Mouse (Mus musculus) gastrocnemius, postnatal 10 days (tissue): ENCODE results near the gene Dyrk3. TPM values are rescaled to one million over a fixed set of nuclear protein-coding genes. Genes with fewer than 3 reads are reported as not detected.
A peak's percentile ranks its signal among the peaks of the same experiment; 100 is the strongest.
"Not testable (repeated sequence)": the region's sequence is repeated elsewhere in the genome, so short reads cannot be mapped to it uniquely, and the experiment has no call there.

Experiments used
- DNase-seq: peaks from one replicate; pipeline ENCODE4 v3.0.0; 2021; ENCODE audit warnings: mixed read lengths
- long read RNA-seq, 2 experiments: library from polyadenylated mRNA; stranded (forward); transcript quantifications; one replicate each; pipeline ENCODE4 v2.0.0; 2021
- total RNA-seq, 2 experiments: library from RNA; stranded (reverse); gene quantifications; 2 replicates each; pipeline ENCODE4 v1.2.3; 2021

Gene Dyrk3
- under 1 TPM; 0.12 to 0.14 TPM for total RNA-seq
- long read RNA-seq, experiment 1, partial matches to known transcripts = 0 of 2 reads
- long read RNA-seq, experiment 1, other reads (novel, unspliced or antisense) = 0 of 2 reads
- long read RNA-seq, experiment 2 = 0 reads

GRCm38 (mm10) chr1:131138191-131139016 lies at the start of gene Dyrk3:
TSS of gene Dyrk3 (minus strand) at chr1:131138340.
- peak; percentile 88 for DNase-seq

- no peak for DNase-seq
These were observed 49.7 kb upstream of the Dyrk3 start for GRCm38 (mm10) chr1:131187856-131188255.

GRCm38 (mm10) chr1:131186995-131187394 lies 48.9 kb upstream of the Dyrk3 start:
- no peak for DNase-seq

- no peak for DNase-seq
These were observed 47.8 kb upstream of the Dyrk3 start for GRCm38 (mm10) chr1:131185821-131186506.

- no peak for DNase-seq
These were observed 47.0 kb upstream of the Dyrk3 start for GRCm38 (mm10) chr1:131184956-131185660.

- DNase-seq = peak; percentile 22
These were observed 46.3 kb upstream of the Dyrk3 start for GRCm38 (mm10) chr1:131184253-131184955.

GRCm38 (mm10) chr1:131183201-131183600 lies 45.1 kb upstream of the Dyrk3 start:
- DNase-seq = no peak

- DNase-seq = peak; percentile 83
These were observed 43.7 kb upstream of the Dyrk3 start for GRCm38 (mm10) chr1:131181642-131182527.

GRCm38 (mm10) chr1:131180386-131180785 lies 42.2 kb upstream of the Dyrk3 start:
- DNase-seq = no peak

GRCm38 (mm10) chr1:131178083-131178482 lies 39.9 kb upstream of the Dyrk3 start:
- DNase-seq = no peak

- DNase-seq = no peak
These were observed 39.1 kb upstream of the Dyrk3 start for GRCm38 (mm10) chr1:131177249-131177648.

- no peak for DNase-seq
These were observed 37.7 kb upstream of the Dyrk3 start for GRCm38 (mm10) chr1:131175819-131176218.

- no peak for DNase-seq
These were observed 37.0 kb upstream of the Dyrk3 start for GRCm38 (mm10) chr1:131175189-131175588.

GRCm38 (mm10) chr1:131174299-131174861 lies 36.2 kb upstream of the Dyrk3 start:
- DNase-seq = no peak

GRCm38 (mm10) chr1:131173809-131174208 lies 35.7 kb upstream of the Dyrk3 start:
- DNase-seq = no peak

- DNase-seq = no peak
These were observed 34.9 kb upstream of the Dyrk3 start for GRCm38 (mm10) chr1:131173001-131173400.

- DNase-seq = no peak
These were observed 29.5 kb upstream of the Dyrk3 start for GRCm38 (mm10) chr1:131167612-131168011.

- no peak for DNase-seq
These were observed 26.3 kb upstream of the Dyrk3 start for GRCm38 (mm10) chr1:131164427-131164826.

- DNase-seq = no peak
These were observed 23.0 kb upstream of the Dyrk3 start for GRCm38 (mm10) chr1:131161091-131161490.

- DNase-seq = not testable (repeated sequence)
These were observed 21.6 kb upstream of the Dyrk3 start for GRCm38 (mm10) chr1:131159573-131160327.
